Mouse (Mus musculus): Measurements from ENCODE around the gene Glis1. TPM values are rescaled to one million over a fixed set of nuclear protein-coding genes. Genes with fewer than 3 reads are reported as not detected.

Gene Glis1
- polyA plus RNA-seq, 1 experiment from 2014 or later: 1.7 TPM

DNA sequence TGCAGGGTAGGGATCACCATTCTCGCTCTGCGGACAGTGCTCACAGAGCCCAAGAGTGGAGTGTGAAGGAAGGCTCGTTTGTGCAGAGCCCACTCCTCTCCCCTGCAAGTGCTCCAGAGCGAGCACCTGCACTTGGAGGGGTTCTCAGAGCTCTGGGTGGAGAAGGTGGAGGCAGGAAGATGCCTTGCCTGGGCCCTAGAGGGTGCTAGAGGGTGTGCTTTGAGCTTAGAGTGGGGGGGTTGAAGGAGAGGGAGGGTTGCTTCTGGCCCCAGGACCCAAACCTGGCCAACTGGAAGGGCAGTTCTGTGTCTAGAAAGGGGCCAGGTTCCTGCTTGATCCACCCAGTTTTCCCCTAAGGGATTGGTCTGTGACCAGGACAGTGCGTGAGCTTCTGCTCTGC lies 51.5 kb downstream of the Glis1 start:
- no peaks in the 10 kb centered on the region for H3K36me3 ChIP-seq
- H3K4me1 ChIP-seq (replicated peaks): no peaks in the 10 kb centered on the region
- no peak for ATAC-seq (ENCODE audit: low FRiP score)
- H3K27me3 ChIP-seq: 0 out of 2 replicates have a peak, but pooled peaks cover 4% of the 10 kb centered on the region
- 65% methylated on average over 5 of the region's 5 CpGs for WGBS
- no peak overlapping the region for H3K4me3 ChIP-seq
- no peaks in the 10 kb centered on the region for H3K9me3 ChIP-seq
- H3K4me2 ChIP-seq: no peak overlapping the region
- no peak overlapping the region for H3K9ac ChIP-seq
- H3K27ac ChIP-seq: no peak overlapping the region

DNA sequence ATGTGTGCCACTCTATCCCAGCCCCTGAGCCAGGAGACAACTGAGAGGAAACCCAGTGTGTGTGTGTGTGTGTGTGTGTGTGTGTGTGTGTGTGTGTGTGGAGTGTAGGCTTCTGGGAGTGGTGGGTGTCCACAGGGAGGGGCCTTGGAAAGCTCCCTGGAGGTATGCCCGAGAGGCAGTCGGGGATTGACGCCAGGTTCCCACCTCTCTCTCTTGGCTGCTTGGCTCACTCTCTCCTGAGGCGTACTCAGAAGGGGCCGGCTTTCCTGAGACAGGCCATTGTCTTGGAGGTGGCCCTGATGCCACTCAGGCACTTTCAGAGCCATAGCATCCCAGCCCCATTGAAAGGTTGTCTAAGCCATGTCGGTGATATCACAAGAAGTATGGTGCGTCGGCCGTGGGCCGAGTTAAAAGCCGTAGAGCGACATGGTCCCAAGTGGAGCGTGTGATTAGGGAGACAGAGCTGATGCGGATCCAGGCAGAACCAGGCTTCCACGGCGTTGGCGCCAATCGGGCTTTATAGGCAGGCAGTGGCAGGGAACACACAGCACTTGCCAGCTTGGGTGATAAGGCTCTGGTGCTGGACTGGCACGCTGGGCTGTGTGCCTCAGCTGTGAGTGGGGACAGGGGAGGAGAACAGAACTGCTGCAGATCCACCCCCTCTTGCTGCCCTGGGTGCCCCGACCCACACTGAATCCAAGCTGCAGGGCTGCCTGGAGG lies 54.9 kb downstream of the Glis1 start:
- no peak for ATAC-seq (ENCODE audit: low FRiP score)
- H3K4me2 ChIP-seq: no peak overlapping the region
- 83% methylated on average over 20 of the region's 20 CpGs for WGBS
- no peak overlapping the region for H3K27ac ChIP-seq
- no peaks in the 10 kb centered on the region for H3K36me3 ChIP-seq
- no peak overlapping the region for H3K4me3 ChIP-seq
- 0 out of 2 replicates have a peak, but pooled peaks cover 4% of the 10 kb centered on the region for H3K27me3 ChIP-seq
- H3K9me3 ChIP-seq: no peaks in the 10 kb centered on the region
- no peak overlapping the region for H3K9ac ChIP-seq
- no peaks in the 10 kb centered on the region for H3K4me1 ChIP-seq (replicated peaks)

DNA sequence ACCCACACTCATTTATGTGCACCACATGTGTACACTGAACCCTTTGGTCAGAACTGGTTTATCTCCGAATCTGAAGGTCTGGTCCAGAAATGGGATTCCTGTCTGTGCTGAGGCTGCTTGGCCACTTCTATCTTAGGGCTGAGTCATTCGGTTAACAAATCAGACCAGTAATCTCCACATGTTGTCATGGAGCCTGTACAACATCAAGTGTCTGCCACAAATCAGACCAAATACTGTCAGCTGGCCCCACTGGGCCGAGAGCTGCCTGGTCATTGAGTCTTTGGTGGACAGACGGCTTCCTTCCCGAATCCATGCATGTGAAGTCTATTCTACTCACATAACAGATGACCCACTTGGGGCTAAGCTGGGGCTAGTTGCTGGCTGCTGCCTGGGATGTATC lies 58.6 kb downstream of the Glis1 start:
- no peak for ATAC-seq (ENCODE audit: low FRiP score)
- H3K9ac ChIP-seq: no peak overlapping the region
- H3K9me3 ChIP-seq: no peaks in the 10 kb centered on the region
- H3K27ac ChIP-seq: no peak overlapping the region
- no peaks in the 10 kb centered on the region for H3K4me1 ChIP-seq (replicated peaks)
- H3K36me3 ChIP-seq: no peaks in the 10 kb centered on the region
- H3K27me3 ChIP-seq: no peaks in the 10 kb centered on the region
- H3K4me2 ChIP-seq: no peak overlapping the region
- 69% methylated on average over 5 of the region's 5 CpGs for WGBS
- no peak overlapping the region for H3K4me3 ChIP-seq

DNA sequence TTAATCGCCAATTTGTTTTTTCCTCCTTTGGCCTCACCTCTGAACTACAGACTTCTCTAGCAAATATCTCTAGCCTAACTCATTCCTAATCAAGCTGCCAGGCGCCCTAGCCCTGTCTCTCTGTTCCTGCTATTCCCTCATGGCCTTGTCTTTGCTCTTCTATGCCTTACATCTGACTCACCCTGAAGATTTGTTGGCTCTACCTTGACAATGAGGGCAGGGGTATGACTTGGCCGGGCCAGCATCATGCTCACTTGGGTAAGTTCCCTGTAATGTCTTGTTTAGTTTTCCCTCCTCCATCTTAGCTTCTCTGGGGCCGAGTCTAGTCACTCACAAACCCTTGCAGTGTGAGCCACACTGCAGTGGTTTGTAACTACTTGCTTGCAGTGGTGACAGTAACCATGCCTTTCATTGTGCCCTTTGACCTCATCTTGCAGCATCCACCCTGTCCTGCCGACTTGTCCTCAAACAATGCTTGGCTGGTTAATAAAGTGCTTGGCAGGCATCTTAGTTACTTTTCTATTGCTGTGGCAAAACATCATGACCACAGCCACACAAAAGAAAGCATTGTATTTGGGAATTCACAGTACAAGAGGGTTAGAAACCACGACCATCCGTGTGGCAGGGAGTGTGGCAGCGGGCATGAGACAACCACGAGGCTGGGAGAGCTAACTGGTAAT lies 61.5 kb downstream of the Glis1 start:
- WGBS: 68% methylated on average over 9 of the region's 9 CpGs
- H3K27ac ChIP-seq: no peak overlapping the region
- no peaks in the 10 kb centered on the region for H3K36me3 ChIP-seq
- no peaks in the 10 kb centered on the region for H3K27me3 ChIP-seq
- no peak overlapping the region for H3K9ac ChIP-seq
- ATAC-seq (ENCODE audit: low FRiP score): no peak
- H3K9me3 ChIP-seq: no peaks in the 10 kb centered on the region
- H3K4me3 ChIP-seq: no peak overlapping the region
- H3K4me1 ChIP-seq (replicated peaks): no peaks in the 10 kb centered on the region
- no peak overlapping the region for H3K4me2 ChIP-seq

DNA sequence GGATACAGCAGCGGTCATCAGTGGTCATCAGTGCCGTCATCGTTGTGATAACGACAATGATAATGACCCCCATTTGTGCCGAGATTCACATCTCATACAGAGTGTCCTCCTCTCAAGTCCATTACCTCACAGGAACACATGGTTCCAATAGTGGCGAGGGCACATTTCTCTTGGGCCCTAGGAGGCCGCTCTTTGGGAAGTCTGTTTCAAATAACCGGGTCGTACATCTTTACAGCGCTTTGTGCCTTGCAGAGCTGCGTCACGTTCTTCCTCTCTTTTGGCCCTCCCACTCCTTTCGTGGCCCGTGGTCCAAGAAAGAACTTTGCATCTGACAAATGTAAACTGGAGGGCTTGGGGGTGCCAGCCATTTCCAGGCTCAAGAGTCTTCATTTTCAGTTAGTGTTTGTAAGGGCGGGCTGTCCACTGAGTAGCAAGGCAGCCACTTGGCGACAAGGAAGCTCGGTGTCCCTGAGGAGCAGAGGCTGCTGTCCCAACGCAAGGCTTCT lies 63.1 kb downstream of the Glis1 start:
- no peaks in the 10 kb centered on the region for H3K4me1 ChIP-seq (replicated peaks)
- 85% methylated on average over 18 of the region's 18 CpGs for WGBS
- H3K9ac ChIP-seq: no peak overlapping the region
- H3K27ac ChIP-seq: no peak overlapping the region
- H3K36me3 ChIP-seq: no peaks in the 10 kb centered on the region
- no peak overlapping the region for H3K4me3 ChIP-seq
- H3K4me2 ChIP-seq: no peak overlapping the region
- H3K9me3 ChIP-seq: no peaks in the 10 kb centered on the region
- no peak for ATAC-seq (ENCODE audit: low FRiP score)
- H3K27me3 ChIP-seq: no peaks in the 10 kb centered on the region

DNA sequence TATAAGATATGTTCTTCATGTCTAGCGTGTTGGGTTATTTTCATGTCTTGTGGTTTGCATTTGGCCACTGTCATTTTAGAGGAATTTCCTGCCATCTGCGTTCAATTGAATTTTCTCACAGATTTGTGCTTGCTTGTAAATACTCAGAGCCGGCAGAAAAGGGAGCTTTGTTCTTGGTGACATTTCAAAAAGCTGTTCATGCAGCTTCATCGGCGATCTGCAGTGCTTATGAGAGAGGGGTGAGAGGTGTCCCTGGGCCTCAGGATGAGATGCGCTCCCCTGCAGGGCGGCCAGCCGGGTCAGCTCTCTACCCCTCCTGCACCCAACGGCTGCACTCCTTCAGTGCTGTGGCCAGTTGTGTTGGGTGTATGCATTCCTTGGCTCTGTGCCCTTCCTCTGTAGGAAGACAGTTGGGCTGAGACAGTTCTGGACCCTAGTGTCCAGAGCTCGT lies 68.2 kb downstream of the Glis1 start:
- Histone ChIP-seq H3K4me1 (replicated peaks) (peaks cover 5% of the 10 kb centered on the region; the same call in 1 of the 2 replicates), H3K36me3 (no peaks in the 10 kb centered on the region)
- no peak for ATAC-seq (ENCODE audit: low FRiP score)

DNA sequence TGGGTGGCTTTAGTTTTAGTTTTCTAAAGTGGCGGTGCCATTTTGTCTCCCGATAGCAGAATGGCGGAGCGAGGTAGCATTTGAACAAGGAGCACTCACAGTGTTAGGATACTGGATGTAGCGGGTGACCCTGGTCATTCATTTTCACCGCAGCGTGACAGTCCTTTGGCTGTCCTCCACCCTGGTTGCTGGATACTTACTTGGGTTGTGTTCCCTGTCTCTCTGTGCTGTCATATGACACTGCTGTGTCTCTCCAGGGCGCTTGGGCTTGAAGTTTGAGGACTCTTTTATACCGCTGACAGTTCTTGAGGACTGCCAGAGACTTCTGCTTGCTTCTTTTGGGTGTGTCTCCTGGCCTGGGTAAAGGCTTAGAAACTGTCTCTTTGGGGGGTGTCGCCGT lies 80.6 kb downstream of the Glis1 start:
- no peak for ATAC-seq (ENCODE audit: low FRiP score)
- WGBS: 95% methylated on average over 11 of the region's 11 CpGs
- Histone ChIP-seq H3K4me3 (no peak overlapping the region), H3K9me3 (no peaks in the 10 kb centered on the region), H3K4me2 (no peak overlapping the region), H3K4me1 (replicated peaks) (no peaks in the 10 kb centered on the region), H3K27ac (no peak overlapping the region), H3K27me3 (no peaks in the 10 kb centered on the region), H3K36me3 (no peaks in the 10 kb centered on the region), H3K9ac (no peak overlapping the region)

More for the DNA sequence above, 68.2 kb downstream of the Glis1 start:
- H3K27me3 ChIP-seq: no peaks in the 10 kb centered on the region
- H3K27ac ChIP-seq: no peak overlapping the region
- H3K4me3 ChIP-seq: no peak overlapping the region
- H3K4me2 ChIP-seq: no peak overlapping the region
- WGBS: 66% methylated on average over 10 of the region's 10 CpGs
- H3K9ac ChIP-seq: no peak overlapping the region
- H3K9me3 ChIP-seq: no peaks in the 10 kb centered on the region

DNA sequence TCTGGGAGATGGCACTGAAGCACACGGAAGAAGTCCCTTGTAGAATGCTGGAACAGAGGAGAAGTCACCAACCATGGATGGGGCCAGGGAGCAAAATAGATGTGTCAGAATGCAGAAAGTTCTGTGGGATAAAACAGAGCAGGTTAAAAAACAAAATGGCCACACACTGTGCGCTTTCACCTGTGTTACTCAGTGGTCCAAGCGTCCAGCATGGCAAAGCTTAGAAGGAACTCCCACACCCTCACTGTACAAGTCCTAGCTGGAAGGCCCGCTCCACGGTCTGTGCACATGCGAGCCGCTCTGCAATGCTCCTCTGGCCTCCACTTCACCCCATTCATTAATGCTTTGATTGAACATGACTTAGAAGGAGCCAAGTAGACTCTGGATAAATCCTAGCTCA lies 81.2 kb downstream of the Glis1 start:
- no peaks in the 10 kb centered on the region for H3K36me3 ChIP-seq
- no peaks in the 10 kb centered on the region for H3K27me3 ChIP-seq
- H3K27ac ChIP-seq: no peak overlapping the region
- H3K9me3 ChIP-seq: no peaks in the 10 kb centered on the region
- no peaks in the 10 kb centered on the region for H3K4me1 ChIP-seq (replicated peaks)
- no peak for ATAC-seq (ENCODE audit: low FRiP score)
- 94% methylated on average over 7 of the region's 7 CpGs for WGBS
- no peak overlapping the region for H3K4me3 ChIP-seq
- no peak overlapping the region for H3K4me2 ChIP-seq
- no peak overlapping the region for H3K9ac ChIP-seq

DNA sequence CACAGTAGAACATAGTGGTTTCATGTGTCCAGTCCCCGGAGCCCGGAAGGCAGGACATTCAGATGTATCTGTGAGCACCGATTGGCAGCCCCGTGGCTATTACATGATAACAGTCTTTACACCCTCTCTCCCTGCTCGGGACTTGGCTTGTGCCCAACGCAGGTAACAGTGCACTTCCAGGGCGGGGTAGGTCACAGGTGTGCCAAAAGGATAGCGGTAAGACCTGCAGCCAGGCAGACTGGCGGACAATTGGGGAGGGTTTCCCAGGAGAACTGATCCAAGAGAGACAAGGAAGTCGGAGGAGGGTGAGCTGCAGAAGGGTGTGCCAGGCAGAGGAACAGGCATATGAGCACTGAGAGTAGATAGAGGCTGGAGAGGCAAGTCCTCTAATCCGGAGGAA lies 84.4 kb downstream of the Glis1 start:
- Histone ChIP-seq H3K4me1 (replicated peaks) (0 out of 2 replicates have a peak, but pooled peaks cover 2% of the 10 kb centered on the region), H3K9ac (no peak overlapping the region), H3K9me3 (no peaks in the 10 kb centered on the region), H3K36me3 (no peaks in the 10 kb centered on the region), H3K4me2 (no peak overlapping the region), H3K27ac (no peak overlapping the region), H3K27me3 (no peaks in the 10 kb centered on the region), H3K4me3 (no peak overlapping the region)
- 95% methylated on average over 11 of the region's 11 CpGs for WGBS
- no peak for ATAC-seq (ENCODE audit: low FRiP score)

DNA sequence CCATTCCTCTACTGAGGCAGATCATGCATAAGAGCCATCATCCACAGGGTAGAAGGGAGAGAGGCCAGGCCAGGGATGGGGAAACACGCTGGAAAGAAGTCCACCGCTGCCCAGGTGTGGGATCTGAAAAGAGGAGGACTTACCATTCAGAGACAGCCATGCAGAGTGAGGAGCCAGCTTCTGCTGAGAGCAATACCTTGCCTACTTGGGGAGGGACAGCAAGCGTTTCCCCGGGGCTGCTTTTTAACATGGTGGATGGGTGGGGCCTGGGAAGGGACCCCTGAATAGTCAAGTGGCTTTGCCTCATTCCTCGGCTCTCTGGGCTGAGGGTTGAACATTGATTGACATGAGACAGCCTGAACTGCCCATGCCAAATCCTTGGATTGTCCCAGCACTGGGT lies 85.7 kb downstream of the Glis1 start:
- Histone ChIP-seq H3K9ac (no peak overlapping the region), H3K4me2 (no peak overlapping the region), H3K9me3 (no peaks in the 10 kb centered on the region), H3K36me3 (no peaks in the 10 kb centered on the region), H3K27me3 (no peaks in the 10 kb centered on the region), H3K4me3 (no peak overlapping the region), H3K27ac (no peak overlapping the region), H3K4me1 (replicated peaks) (0 out of 2 replicates have a peak, but pooled peaks cover 4% of the 10 kb centered on the region)
- 83% methylated on average over 5 of the region's 5 CpGs for WGBS
- no peak for ATAC-seq (ENCODE audit: low FRiP score)

DNA sequence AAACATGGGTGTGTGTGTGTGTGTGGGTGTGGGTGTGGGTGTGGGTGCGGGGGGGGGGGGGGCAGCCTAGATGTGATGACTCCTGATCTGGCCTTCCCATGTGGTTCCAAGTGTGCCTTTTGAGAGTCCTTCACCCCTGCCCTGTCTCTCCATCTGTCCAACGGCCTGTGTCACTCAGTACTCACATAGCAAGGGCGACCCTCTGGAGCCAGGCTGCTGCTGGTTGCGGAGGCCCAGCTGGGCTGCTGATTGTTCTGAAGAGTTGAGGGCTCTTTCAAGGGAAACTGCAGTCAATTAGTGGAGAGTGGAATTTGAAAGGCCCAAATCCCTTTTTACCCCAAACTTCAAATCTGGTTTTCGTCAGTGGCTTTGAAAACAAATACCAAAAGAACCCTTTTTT lies 86.4 kb downstream of the Glis1 start:
- Histone ChIP-seq H3K27ac (no peak overlapping the region), H3K4me2 (no peak overlapping the region), H3K9ac (no peak overlapping the region), H3K36me3 (no peaks in the 10 kb centered on the region), H3K27me3 (no peaks in the 10 kb centered on the region), H3K4me1 (replicated peaks) (0 out of 2 replicates have a peak, but pooled peaks cover 4% of the 10 kb centered on the region), H3K9me3 (no peaks in the 10 kb centered on the region), H3K4me3 (no peak overlapping the region)
- 33% methylated on average over 4 of the region's 5 CpGs for WGBS
- no peak for ATAC-seq (ENCODE audit: low FRiP score)

DNA sequence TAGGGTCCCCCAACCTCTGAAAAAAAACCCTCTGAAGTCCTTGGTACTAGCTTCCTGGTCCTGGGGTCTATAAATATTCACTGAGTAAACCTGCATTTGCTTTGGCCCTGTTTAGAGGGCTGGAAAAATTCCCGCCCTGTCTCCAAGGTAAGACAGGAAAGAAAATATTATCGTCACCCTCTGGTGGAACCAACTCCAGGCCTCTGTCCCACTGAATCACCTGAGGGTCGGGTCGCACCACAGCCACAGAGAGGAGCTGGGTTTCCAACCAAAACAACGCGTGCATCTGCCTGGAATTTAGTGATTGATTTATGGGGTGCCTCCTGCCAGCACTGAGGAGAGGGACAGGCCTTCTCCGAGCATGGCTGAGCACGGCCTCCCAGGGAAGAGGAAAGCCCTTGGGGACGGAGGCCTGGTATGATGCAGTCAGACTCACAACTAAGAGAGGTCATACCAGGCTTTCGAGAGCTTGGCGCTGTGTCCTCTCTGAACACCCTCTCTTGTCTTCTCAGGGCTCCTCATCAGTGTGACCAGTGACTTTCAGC lies 89.3 kb downstream of the Glis1 start:
- 0 out of 2 replicates have a peak, but pooled peaks cover 4% of the 10 kb centered on the region for H3K4me1 ChIP-seq (replicated peaks)
- H3K4me2 ChIP-seq: no peak overlapping the region
- no peaks in the 10 kb centered on the region for H3K27me3 ChIP-seq
- 57% methylated on average over 11 of the region's 11 CpGs for WGBS
- no peak for ATAC-seq (ENCODE audit: low FRiP score)
- H3K9ac ChIP-seq: no peak overlapping the region
- no peaks in the 10 kb centered on the region for H3K36me3 ChIP-seq
- no peak overlapping the region for H3K4me3 ChIP-seq
- H3K9me3 ChIP-seq: no peaks in the 10 kb centered on the region
- H3K27ac ChIP-seq: no peak overlapping the region

Measured in hindbrain, embryonic 13.5 days (tissue).